20 mouse cellular contexts compared by ENCODE assay signal in genomic region chr16:35557038-35557437, GRCm38 (mm10). TPM values are rescaled to one million over a fixed set of nuclear protein-coding genes. Genes with fewer than 3 reads are reported as not detected.
DNase-seq lines count a peak whose midpoint lies in the region; ATAC-seq lines count a peak whose summit lies in the region.
"Had no signal": no experiment of that assay in that cellular context is flagged by ENCODE, and none has a peak within 500 bp of the region (broad histone marks: within the 10 kb centered on the region; RNA-seq: fewer than 3 reads in every experiment).

No protein-coding gene starts in this region.

- no peak overlapping the region for H3K4me2 ChIP-seq in forebrain, embryonic 12.5 days
- no peak overlapping the region for H3K4me2 ChIP-seq in forebrain, embryonic 16.5 days (ENCODE audit: low read length)
- no peak overlapping the region for H3K4me2 ChIP-seq in kidney, embryonic 16.5 days (replicated peaks; ENCODE audit: low read depth, low read length)
- H3K4me2 ChIP-seq in forebrain, embryonic 15.5 days (replicated peaks), result no peak overlapping the region
- H3K4me2 ChIP-seq: embryonic facial prominence, embryonic 12.5 days; heart, embryonic 13.5 days; hindbrain, embryonic 12.5 days had no signal

- H3K36me3 ChIP-seq in forebrain, embryonic 12.5 days (replicated peaks), result peaks cover 19% of the 10 kb centered on the region
- no peaks in the 10 kb centered on the region for H3K36me3 ChIP-seq in forebrain, embryonic 16.5 days (ENCODE audit: control insufficient read depth, insufficient read depth)
- no peaks in the 10 kb centered on the region for H3K36me3 ChIP-seq in kidney, embryonic 16.5 days (ENCODE audit: insufficient read depth, low read length)
- H3K36me3 ChIP-seq in forebrain, embryonic 15.5 days, result no peaks in the 10 kb centered on the region
- H3K36me3 ChIP-seq: embryonic facial prominence, embryonic 12.5 days; heart, embryonic 13.5 days; hindbrain, embryonic 12.5 days had no signal

- H3K4me1 ChIP-seq in forebrain, embryonic 12.5 days, result peaks cover 47% of the 10 kb centered on the region
- peaks cover 14% of the 10 kb centered on the region for H3K4me1 ChIP-seq in forebrain, embryonic 16.5 days (replicated peaks; ENCODE audit: control insufficient read depth, insufficient read depth, low read length)
- H3K4me1 ChIP-seq in kidney, embryonic 16.5 days (ENCODE audit: insufficient read depth, low read length), result peaks cover 21% of the 10 kb centered on the region
- H3K4me1 ChIP-seq in forebrain, embryonic 15.5 days, result peaks cover 33% of the 10 kb centered on the region

- 0 out of 2 replicates have a peak overlapping the region, but pooled peaks have one; percentile 36 for H3K27ac ChIP-seq in forebrain, embryonic 12.5 days
- H3K27ac ChIP-seq in forebrain, embryonic 16.5 days (ENCODE audit: low read length), result no peak overlapping the region
- H3K27ac ChIP-seq in kidney, embryonic 16.5 days (ENCODE audit: low read length), result 0 out of 2 replicates have a peak overlapping the region, but pooled peaks have one; percentile 21
- 0 out of 2 replicates have a peak overlapping the region, but pooled peaks have one; percentile 16 for H3K27ac ChIP-seq in forebrain, embryonic 15.5 days (replicated peaks)
- H3K27ac ChIP-seq: embryonic facial prominence, embryonic 12.5 days; heart, embryonic 13.5 days; hindbrain, embryonic 12.5 days had no signal

- 89% methylated on average over 6 of the region's 6 CpGs for WGBS in forebrain, embryonic 12.5 days
- 81% methylated on average over 6 of the region's 6 CpGs for WGBS in forebrain, embryonic 16.5 days
- WGBS in kidney, embryonic 16.5 days, result 40% methylated on average over 6 of the region's 6 CpGs
- WGBS in forebrain, embryonic 15.5 days, result 83% methylated on average over 6 of the region's 6 CpGs

- no peak overlapping the region for H3K4me3 ChIP-seq in forebrain, embryonic 12.5 days (replicated peaks)
- no peak overlapping the region for H3K4me3 ChIP-seq in forebrain, embryonic 16.5 days (replicated peaks; ENCODE audit: low read length)
- no peak overlapping the region for H3K4me3 ChIP-seq in kidney, embryonic 16.5 days (ENCODE audit: low read length)
- no peak overlapping the region for H3K4me3 ChIP-seq in forebrain, embryonic 15.5 days
- H3K4me3 ChIP-seq: embryonic facial prominence, embryonic 12.5 days; heart, embryonic 13.5 days; hindbrain, embryonic 12.5 days had no signal

- no peaks in the 10 kb centered on the region for H3K9me3 ChIP-seq in forebrain, embryonic 12.5 days
- H3K9me3 ChIP-seq in forebrain, embryonic 16.5 days (ENCODE audit: control insufficient read depth, low read length), result no peaks in the 10 kb centered on the region
- no peaks in the 10 kb centered on the region for H3K9me3 ChIP-seq in kidney, embryonic 16.5 days (ENCODE audit: low read length)
- H3K9me3 ChIP-seq in forebrain, embryonic 15.5 days, result no peaks in the 10 kb centered on the region
- H3K9me3 ChIP-seq: embryonic facial prominence, embryonic 12.5 days; heart, embryonic 13.5 days; hindbrain, embryonic 12.5 days had no signal

- 0 out of 2 replicates have a peak overlapping the region, but pooled peaks have one; percentile 21 for H3K9ac ChIP-seq in forebrain, embryonic 12.5 days
- no peak overlapping the region for H3K9ac ChIP-seq in forebrain, embryonic 16.5 days (replicated peaks; ENCODE audit: low read depth, low read length)
- H3K9ac ChIP-seq in kidney, embryonic 16.5 days (replicated peaks; ENCODE audit: low read length), result no peak overlapping the region
- H3K9ac ChIP-seq in forebrain, embryonic 15.5 days (replicated peaks), result no peak overlapping the region
- H3K9ac ChIP-seq: embryonic facial prominence, embryonic 12.5 days; heart, embryonic 13.5 days; hindbrain, embryonic 12.5 days had no signal

- no peaks in the 10 kb centered on the region for H3K27me3 ChIP-seq in forebrain, embryonic 12.5 days
- no peaks in the 10 kb centered on the region for H3K27me3 ChIP-seq in forebrain, embryonic 16.5 days (replicated peaks; ENCODE audit: control insufficient read depth, insufficient read depth, low read length)
- no peaks in the 10 kb centered on the region for H3K27me3 ChIP-seq in kidney, embryonic 16.5 days (ENCODE audit: insufficient read depth, low read length)
- no peaks in the 10 kb centered on the region for H3K27me3 ChIP-seq in forebrain, embryonic 15.5 days
- H3K27me3 ChIP-seq: embryonic facial prominence, embryonic 12.5 days; heart, embryonic 13.5 days; hindbrain, embryonic 12.5 days; Patski had no signal

- no peak for ATAC-seq in forebrain, embryonic 12.5 days (ENCODE audit: low FRiP score)
- ATAC-seq in forebrain, embryonic 16.5 days, result no peak
- ATAC-seq in kidney, embryonic 16.5 days (ENCODE audit: low FRiP score, low TSS enrichment), result peak; percentile 53; the same call in 1 of the 2 replicates
- no peak for ATAC-seq in forebrain, embryonic 15.5 days (replicated peaks)
- ATAC-seq: activated CD4-positive, CD25-positive, alpha-beta regulatory T cell, adult 4 months; hindbrain, embryonic 16.5 days; Patski had no signal

- DNase-seq in kidney, adult 8-10 months, result no peak
- DNase-seq in 3T3-L1 (ENCODE audit: low read depth, low spot score), result peak; percentile 31
- no peak for DNase-seq in urinary bladder, postnatal 25 days (ENCODE audit: low spot score)
- DNase-seq: adrenal gland, postnatal 14 days; cerebellum, adult 11-12 months; cerebellum, adult 9-10 months; cerebellum, postnatal 25 days; gastrocnemius, postnatal 36 days; heart, adult 11 months; heart, postnatal 36 days had no signal

RNA-seq across cellular contexts. Expression of gene Sema5b, which starts 16.1 kb away (rescaled TPM):
- polyA plus RNA-seq in forebrain, embryonic 12.5 days (2016; fragmentation: Nextera tagmentation; extraction: Ambion mirVana), result 55.7 and 59.5 TPM in 2 replicates
- 22.3 and 30.1 TPM in 2 replicates for polyA plus RNA-seq in forebrain, embryonic 16.5 days (2015; fragmentation: Nextera tagmentation; extraction: Ambion mirVana)
- 6.4 and 7.3 TPM in 2 replicates for polyA plus RNA-seq in kidney, embryonic 16.5 days (2015; fragmentation: Nextera tagmentation; extraction: Ambion mirVana)
- polyA plus RNA-seq in forebrain, embryonic 15.5 days (2015; fragmentation: Nextera tagmentation; extraction: Ambion mirVana), result 31.5 and 34.0 TPM in 2 replicates
- polyA plus RNA-seq: activated CD4-positive, CD25-positive, alpha-beta regulatory T cell, adult 4 months had no signal
